Mouse (Mus musculus): Measurements from ENCODE around the gene Scyl3. TPM values are rescaled to one million over a fixed set of nuclear protein-coding genes. Genes with fewer than 3 reads are reported as not detected.

The Scyl3 gene
- total and polyA plus RNA-seq, 3 experiments, result 3.4 to 5.3 (median 4.3) TPM

DNA sequence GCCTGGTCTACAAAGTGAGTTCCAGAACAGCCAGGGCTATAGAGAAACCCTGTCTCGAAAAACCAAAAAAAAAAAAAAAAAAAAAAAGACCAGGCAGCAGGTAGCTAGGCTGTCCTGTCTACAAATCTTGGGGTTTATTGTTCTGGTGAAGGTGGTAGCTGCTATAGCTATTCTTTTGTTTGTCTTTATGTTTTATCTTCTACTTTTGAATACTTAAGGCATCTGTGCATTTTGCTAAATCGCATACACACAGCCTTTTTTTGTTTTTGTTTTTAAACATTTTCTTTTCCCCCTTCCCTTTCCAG lies 66.7 kb downstream of the Scyl3 start:
- intact Hi-C loops (cut with DNase I), result loop anchor here (2.0 to 10.0 kb wide), 2 partner anchors 65 to 211 kb away; no protein-coding TSS in a partner anchor
- Histone ChIP-seq H3K27me3 (ENCODE audit: control insufficient read depth, insufficient read depth, low read length) (no peaks in the 10 kb centered on the region), H3K79me2 (replicated peaks; ENCODE audit: control insufficient read depth, insufficient read depth, low read length) (no peaks in the 10 kb centered on the region), H3K4me1 (ENCODE audit: control insufficient read depth, insufficient read depth, low read length) (no peaks in the 10 kb centered on the region), H3K4me3 (peak overlapping the region; percentile 67), H3K36me3 (ENCODE audit: control insufficient read depth, insufficient read depth, low read length) (no peaks in the 10 kb centered on the region), H3K9ac (ENCODE audit: low read depth, low read length) (no peak overlapping the region), H3K27ac (no peak overlapping the region)
- 46% methylated on average over 2 of the region's 2 CpGs for WGBS
- DNase-seq, result no peak
- TF ChIP-seq CTCF (IDR thresholded peaks at IDR 0.05), result no peak
- no peak for TF ChIP-seq EP300 (IDR thresholded peaks at IDR 0.05; ENCODE audit: insufficient read depth, low read depth, low read length)
- no peak for TF ChIP-seq POLR2A (IDR thresholded peaks at IDR 0.05; ENCODE audit: insufficient read depth, low read depth, low read length)

GRCm38 (mm10) chr1:164001831-164002452 lies 73.0 kb downstream of the Scyl3 start:
- H3K4me1 ChIP-seq (ENCODE audit: control insufficient read depth, insufficient read depth, low read length), result no peaks in the 10 kb centered on the region
- no peak overlapping the region for H3K9ac ChIP-seq (ENCODE audit: low read depth, low read length)
- no peak for DNase-seq
- no peak overlapping the region for H3K27ac ChIP-seq
- WGBS, result 66% methylated on average over 6 of the region's 6 CpGs
- TF ChIP-seq POLR2A (IDR thresholded peaks at IDR 0.05; ENCODE audit: insufficient read depth, low read depth, low read length) (no peak), CTCF (IDR thresholded peaks at IDR 0.05) (no peak), EP300 (IDR thresholded peaks at IDR 0.05; ENCODE audit: insufficient read depth, low read depth, low read length) (no peak)
- H3K27me3 ChIP-seq (ENCODE audit: control insufficient read depth, insufficient read depth, low read length), result no peaks in the 10 kb centered on the region
- no peaks in the 10 kb centered on the region for H3K79me2 ChIP-seq (replicated peaks; ENCODE audit: control insufficient read depth, insufficient read depth, low read length)
- H3K36me3 ChIP-seq (ENCODE audit: control insufficient read depth, insufficient read depth, low read length), result no peaks in the 10 kb centered on the region
- intact Hi-C loops (cut with DNase I), result no loop called here
- H3K4me3 ChIP-seq, result no peak overlapping the region

DNA sequence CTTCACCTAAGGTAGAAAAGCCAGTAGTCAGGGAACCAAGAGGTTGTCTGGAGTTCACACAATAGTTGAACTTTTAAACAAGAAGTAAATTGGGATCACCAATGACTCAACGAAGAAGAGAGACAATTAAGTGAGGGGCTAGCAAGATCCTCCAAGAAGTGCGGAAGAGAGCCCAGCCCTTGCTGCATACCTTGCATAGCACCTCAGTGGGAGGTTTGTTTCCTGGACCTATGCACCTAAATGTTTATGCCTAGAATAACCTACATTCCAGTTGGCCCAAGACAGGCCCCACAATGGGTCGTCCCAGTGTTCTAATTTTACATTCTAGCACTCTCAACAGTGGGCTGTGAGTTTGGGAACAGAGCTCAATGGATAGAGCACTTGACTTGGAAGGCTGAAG lies 75.4 kb downstream of the Scyl3 start:
- no peak for TF ChIP-seq EP300 (IDR thresholded peaks at IDR 0.05; ENCODE audit: insufficient read depth, low read depth, low read length)
- TF ChIP-seq CTCF (IDR thresholded peaks at IDR 0.05), result no peak
- TF ChIP-seq POLR2A (IDR thresholded peaks at IDR 0.05; ENCODE audit: insufficient read depth, low read depth, low read length), result no peak
- no peak overlapping the region for H3K27ac ChIP-seq

More for the DNA sequence above, 75.4 kb downstream of the Scyl3 start:
- Histone ChIP-seq H3K4me3 (no peak overlapping the region), H3K79me2 (replicated peaks; ENCODE audit: control insufficient read depth, insufficient read depth, low read length) (no peaks in the 10 kb centered on the region), H3K4me1 (ENCODE audit: control insufficient read depth, insufficient read depth, low read length) (no peaks in the 10 kb centered on the region), H3K9ac (ENCODE audit: low read depth, low read length) (no peak overlapping the region), H3K27me3 (ENCODE audit: control insufficient read depth, insufficient read depth, low read length) (no peaks in the 10 kb centered on the region), H3K36me3 (ENCODE audit: control insufficient read depth, insufficient read depth, low read length) (no peaks in the 10 kb centered on the region)
- intact Hi-C loops (cut with DNase I), result no loop called here
- WGBS, result 76% methylated on average over 3 of the region's 3 CpGs
- no peak for DNase-seq

Other genes starting within 250 kb of the Scyl3 start
- 1 to 10 TPM; 2.3 to 3.4 TPM for gene Mettl11b, start 203.9 kb upstream of the Scyl3 start, total RNA-seq (2021)
- gene Mettl11b, start 203.9 kb upstream of the Scyl3 start, polyA plus RNA-seq (2012; rRNA removed), result 0.53 and 0.56 TPM in 2 replicates
- 10 to 100 TPM; 19.2 to 21.3 TPM for gene Kifap3, start 149.5 kb upstream of the Scyl3 start, total RNA-seq (2021)
- gene Kifap3, start 149.5 kb upstream of the Scyl3 start, polyA plus RNA-seq (2012; rRNA removed), result 6.5 and 12.3 TPM in 2 replicates
- gene BC055324, start 65.7 kb downstream of the Scyl3 start, total RNA-seq (2021), result under 1 TPM; 0.73 to 0.93 TPM
- 0.53 and 0.91 TPM in 2 replicates for gene BC055324, start 65.7 kb downstream of the Scyl3 start, polyA plus RNA-seq (2012; rRNA removed)
- 1 to 10 TPM; 3.7 to 4.3 TPM for gene Mettl18, start 65.8 kb downstream of the Scyl3 start, total RNA-seq (2021)
- 1.1 and 1.6 TPM in 2 replicates for gene Mettl18, start 65.8 kb downstream of the Scyl3 start, polyA plus RNA-seq (2012; rRNA removed)
- under 1 TPM; 0.23 to 0.70 TPM for gene Sele, start 119.1 kb downstream of the Scyl3 start, total RNA-seq (2021)
- gene Sele, start 119.1 kb downstream of the Scyl3 start, polyA plus RNA-seq (2012; rRNA removed), result 0.70 and 1.2 TPM in 2 replicates
- 1 to 10 TPM; 1.9 to 2.0 TPM for gene Sell, start 132.9 kb downstream of the Scyl3 start, total RNA-seq (2021)
- 1.8 and 2.7 TPM in 2 replicates for gene Sell, start 132.9 kb downstream of the Scyl3 start, polyA plus RNA-seq (2012; rRNA removed)
- gene Selp, start 186.2 kb downstream of the Scyl3 start, total RNA-seq (2021), result 1 to 10 TPM; 1.8 to 3.6 TPM
- gene Selp, start 186.2 kb downstream of the Scyl3 start, polyA plus RNA-seq (2012; rRNA removed), result 1.7 and 1.8 TPM in 2 replicates
- gene F5, start 222.7 kb downstream of the Scyl3 start, total RNA-seq (2021), result 1 to 10 TPM; 1.5 to 5.0 TPM
- 0.47 and 0.70 TPM in 2 replicates for gene F5, start 222.7 kb downstream of the Scyl3 start, polyA plus RNA-seq (2012; rRNA removed)

Measured in heart, adult 2 months (tissue).